Mouse (Mus musculus) left cerebral cortex, postnatal 10 days (tissue): ENCODE results near the gene Ddr1. TPM values are rescaled to one million over a fixed set of nuclear protein-coding genes. Genes with fewer than 3 reads are reported as not detected.

Experiments
- DNase-seq, 2 experiments: peaks; one replicate each; pipeline ENCODE4 v3.0.0; 2021 to 2022; ENCODE audit warnings: low spot score in 2 of 2, mixed read lengths in 1 of 2; ENCODE audit errors: extremely low spot score in 1 of 2
- intact Hi-C: fragments of 180-260 bp; cut with DNase I; formaldehyde crosslinking; loops from one replicate; pipeline ENCODE4 v1.15.1; 2025
- total RNA-seq, 2 experiments: library from RNA; stranded (reverse); gene quantifications; 2 replicates each; pipeline ENCODE4 v1.2.3; 2021

The Ddr1 gene
- total RNA-seq, 2 experiments from 2014 or later, result 39.6 to 40.1 TPM

- no peak for DNase-seq
- intact Hi-C loops, result no loop called here
These were observed 5.9 kb downstream of the Ddr1 start for GRCm38 (mm10) chr17:35698501-35698883.

DNA sequence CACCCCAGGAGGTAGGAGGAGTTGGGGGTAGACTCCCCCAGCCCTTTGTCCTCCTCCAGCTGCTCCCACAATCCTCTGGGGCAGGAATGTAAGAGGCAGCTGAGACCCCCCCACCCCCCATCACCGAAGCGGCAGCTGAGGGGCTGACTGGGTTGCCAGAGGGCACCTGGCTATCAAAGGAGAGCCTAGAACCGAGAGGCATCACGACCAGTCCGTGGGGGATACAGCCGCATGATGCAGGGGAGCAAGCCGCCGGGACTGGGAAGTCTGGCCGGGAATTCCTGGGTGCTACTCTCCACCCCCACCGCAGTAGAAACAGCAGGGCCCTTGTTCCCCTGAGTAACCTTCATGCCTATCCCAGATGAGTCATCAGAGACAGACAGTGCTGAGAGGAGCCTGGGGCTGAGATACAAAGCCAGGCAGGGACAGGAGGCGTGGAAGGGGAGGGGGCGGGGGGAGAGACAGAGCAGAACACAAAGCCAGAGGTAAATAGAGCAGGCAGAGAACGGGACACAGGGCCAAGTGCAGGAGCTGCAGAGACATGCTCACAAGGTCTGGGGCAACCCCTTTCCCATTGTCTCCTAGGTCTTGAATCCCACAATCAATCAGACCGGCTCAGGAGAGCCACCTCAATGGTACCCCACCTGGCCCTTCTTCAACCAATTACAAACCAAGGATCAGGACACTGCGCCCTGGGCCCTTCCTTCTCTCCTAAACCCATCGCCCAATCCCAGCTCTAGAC lies 6.5 kb downstream of the Ddr1 start:
- intact Hi-C loops, result no loop called here
- DNase-seq, result peak in 1 of 2 experiments; percentile 64

DNA sequence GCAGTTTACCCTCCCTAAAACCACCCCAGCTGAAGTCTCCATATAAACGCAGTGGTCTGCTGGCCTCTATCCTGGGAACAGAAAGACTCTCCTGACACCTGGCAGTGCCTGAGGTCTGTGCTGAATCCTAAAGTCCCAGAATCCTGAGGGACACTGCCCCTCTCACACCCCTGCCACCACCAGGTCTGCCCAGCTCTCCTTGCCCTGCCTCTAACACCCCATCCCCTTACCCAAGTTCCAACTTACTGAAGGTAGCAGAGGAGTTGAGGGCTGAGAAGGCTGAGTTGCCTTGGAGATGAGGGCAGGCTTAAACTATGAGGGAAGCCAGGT lies 7.0 kb downstream of the Ddr1 start:
- intact Hi-C loops, result no loop called here
- no peak for DNase-seq

DNA sequence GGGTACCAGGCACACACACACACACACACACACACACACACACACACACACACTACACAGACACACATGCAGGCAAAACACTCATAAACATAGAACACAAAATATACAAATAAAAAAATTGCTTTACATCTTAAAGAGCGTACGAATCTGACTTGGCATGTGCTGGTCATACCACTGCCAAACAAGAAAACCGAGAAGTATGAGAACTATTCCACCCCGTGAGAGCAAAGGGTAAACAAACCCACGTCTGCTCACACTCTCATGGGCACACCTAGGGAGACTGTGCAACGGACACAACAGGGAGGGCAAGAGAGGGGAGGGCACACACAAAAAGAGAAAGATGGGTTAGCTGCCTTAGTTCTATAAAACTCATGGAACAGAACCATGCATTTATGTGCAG lies 7.7 kb downstream of the Ddr1 start:
- intact Hi-C loops, result no loop called here
- no peak for DNase-seq

GRCm38 (mm10) chr17:35695289-35695688 lies 9.1 kb downstream of the Ddr1 start:
- DNase-seq, result peak in 1 of 2 experiments; percentile 74
- intact Hi-C loops, result no loop called here

DNA sequence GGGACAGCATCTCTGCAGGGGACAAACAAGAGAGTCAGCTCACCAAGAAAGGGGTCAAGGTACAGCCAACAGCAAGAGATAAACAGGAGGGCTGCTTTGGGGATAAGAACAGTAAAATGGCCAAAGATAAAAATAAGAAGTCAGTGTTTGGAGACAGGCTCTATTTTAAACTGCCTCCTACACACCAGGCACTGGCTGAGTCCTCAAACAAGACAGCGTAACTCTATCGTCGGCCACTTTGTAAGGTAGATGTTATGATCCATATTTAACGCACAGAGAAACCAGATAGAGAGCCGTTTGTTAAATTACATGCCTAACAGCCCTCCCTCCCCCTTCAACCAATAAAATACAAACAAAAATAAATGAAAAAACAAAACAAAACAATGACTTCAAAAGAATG lies 10.5 kb downstream of the Ddr1 start:
- intact Hi-C loops, result no loop called here

DNA sequence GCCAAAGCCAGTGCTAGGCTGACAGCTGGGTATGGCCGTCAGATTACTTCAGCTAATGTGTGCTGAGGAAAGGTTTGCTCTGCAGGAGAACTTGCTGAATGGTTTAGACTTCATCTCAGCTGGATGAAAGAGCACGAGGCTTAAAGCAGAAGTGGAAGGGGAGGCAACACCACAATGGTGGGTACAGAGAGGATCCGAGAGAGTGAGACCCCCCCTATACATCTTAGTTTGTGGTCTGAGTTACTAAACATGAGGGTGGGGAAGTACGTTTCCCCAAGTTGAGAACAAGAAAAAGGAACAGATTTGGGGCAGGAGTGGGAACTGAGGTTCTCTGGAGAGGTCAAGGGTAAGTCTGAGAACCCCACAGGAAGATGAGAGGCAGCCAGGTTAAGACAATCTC lies 12.1 kb downstream of the Ddr1 start:
- intact Hi-C loops, result no loop called here

More for the DNA sequence above, 10.5 kb downstream of the Ddr1 start:
- no peak for DNase-seq

GRCm38 (mm10) chr17:35691811-35692210 lies 12.6 kb downstream of the Ddr1 start:
- DNase-seq, result no peak
- intact Hi-C loops, result no loop called here

More for the DNA sequence above, 12.1 kb downstream of the Ddr1 start:
- no peak for DNase-seq

- intact Hi-C loops, result no loop called here
- DNase-seq, result no peak
These were observed 14.3 kb downstream of the Ddr1 start for GRCm38 (mm10) chr17:35689936-35690645.

- DNase-seq, result peak in 1 of 2 experiments; percentile 39
- intact Hi-C loops, result no loop called here
These were observed 15.9 kb downstream of the Ddr1 start for GRCm38 (mm10) chr17:35688347-35689175.

- peak in 1 of 2 experiments; percentile 36 for DNase-seq
- intact Hi-C loops, result no loop called here
These were observed 19.4 kb downstream of the Ddr1 start for GRCm38 (mm10) chr17:35685061-35685460.

- intact Hi-C loops, result no loop called here
- no peak for DNase-seq
These were observed 22.4 kb downstream of the Ddr1 start for GRCm38 (mm10) chr17:35681986-35682385.

- intact Hi-C loops, result no loop called here
- DNase-seq, result no peak
These were observed 23.8 kb downstream of the Ddr1 start for GRCm38 (mm10) chr17:35680591-35680990.

- intact Hi-C loops, result no loop called here
- peak; percentile 92 to 94 for DNase-seq
These were observed 30.9 kb downstream of the Ddr1 start, which contains the start of gene Gtf2h4 for GRCm38 (mm10) chr17:35673416-35674035. Gene Gtf2h4 (minus strand): TSS chr17:35673739.

- intact Hi-C loops, result no loop called here
- DNase-seq, result no peak
These were observed 31.9 kb downstream of the Ddr1 start for GRCm38 (mm10) chr17:35672527-35672926.

DNA sequence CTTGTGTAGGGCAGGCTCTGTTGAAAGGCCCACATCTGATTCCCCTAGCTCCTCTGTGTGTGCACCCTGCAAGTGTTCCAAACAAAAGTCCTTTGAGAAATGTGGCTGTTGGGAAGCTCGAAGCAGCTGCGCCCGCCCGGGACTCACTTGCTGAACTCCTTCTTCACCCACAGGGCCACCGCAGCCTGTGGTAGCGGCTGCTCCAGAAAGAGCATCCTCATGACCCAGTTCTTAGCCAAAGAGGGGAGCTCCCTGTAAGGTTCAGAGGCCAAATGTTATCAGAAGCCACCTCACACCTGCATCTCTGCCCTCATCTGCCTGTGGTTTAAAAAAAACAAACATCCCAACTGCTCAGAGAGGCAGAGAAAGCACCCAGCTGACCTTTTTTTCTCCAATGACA lies 32.6 kb downstream of the Ddr1 start:
- intact Hi-C loops, result no loop called here
- DNase-seq, result no peak

DNA sequence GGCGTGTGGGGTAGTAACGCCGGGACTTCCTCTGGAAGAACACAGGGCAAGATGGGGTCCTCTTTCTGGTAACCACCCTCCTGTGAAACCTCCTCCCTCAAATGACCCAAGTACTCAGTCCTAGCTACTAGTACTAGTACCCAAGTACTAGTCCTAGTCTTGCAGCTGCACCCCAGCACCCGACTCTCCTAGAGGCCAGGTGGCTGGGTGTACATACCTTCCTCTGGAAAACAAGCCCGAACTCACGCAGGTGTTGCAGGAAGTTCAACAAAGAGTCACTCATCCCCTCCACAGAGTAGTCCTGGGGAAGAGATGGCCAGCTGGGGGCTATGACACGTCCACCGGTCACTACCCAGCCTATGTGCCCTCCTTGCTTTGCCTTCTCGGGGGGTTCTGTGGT lies 34.7 kb downstream of the Ddr1 start:
- intact Hi-C loops, result no loop called here
- DNase-seq, result no peak

DNA sequence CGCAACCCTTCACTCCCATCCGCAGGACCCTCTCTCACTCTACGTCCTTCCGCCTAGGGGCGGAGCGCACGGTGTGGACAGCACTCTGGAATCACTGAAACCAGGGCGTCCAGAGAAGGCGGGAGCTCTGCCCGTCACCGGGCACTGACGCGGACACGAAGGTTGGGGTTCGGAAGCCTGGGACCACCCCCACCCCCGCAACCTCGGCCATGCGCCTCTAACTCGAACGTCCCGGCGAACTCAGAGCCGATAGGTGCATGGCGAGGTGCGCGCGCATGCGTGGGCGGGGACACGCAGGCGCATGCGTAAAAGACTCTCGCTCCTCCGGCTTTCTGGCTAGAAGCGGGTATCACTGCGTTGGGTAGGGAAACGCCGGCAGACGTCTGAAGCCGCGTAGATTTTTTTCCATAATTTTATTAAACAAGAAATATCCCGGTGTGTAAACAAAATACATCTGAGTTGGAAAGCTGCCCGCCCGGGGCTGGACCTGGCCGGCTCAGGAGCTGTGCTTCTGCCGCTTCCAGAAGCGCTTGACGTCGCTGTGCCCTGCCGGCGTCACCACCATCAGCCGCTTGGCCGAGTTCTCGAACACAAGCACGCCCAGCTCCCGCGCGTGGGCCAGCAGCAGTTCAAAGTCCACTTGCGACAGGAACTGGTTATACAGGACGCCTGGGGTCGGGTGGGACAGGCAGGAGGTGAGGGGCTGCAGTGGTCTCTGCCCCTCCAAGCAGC lies 36.9 kb downstream of the Ddr1 start, which contains the start of gene Vars2:
Vars2 (minus strand) TSS at position 259 of the 732 bp plus-strand sequence.
- peak; percentile 96 for DNase-seq
- intact Hi-C loops, result no loop called here
